Mouse (Mus musculus) embryonic facial prominence, embryonic 11.5 days (tissue): Measurements from ENCODE around the gene Sncb. TPM values are rescaled to one million over a fixed set of nuclear protein-coding genes. Genes with fewer than 3 reads are reported as not detected.

Experiments
- ATAC-seq: fragments of 200-750 bp; cut with Nextera tagmentation; replicated peaks from 2 replicates; pipeline ENCODE4 v1.8.0; 2017; ENCODE audit warnings: low read depth; ENCODE audit not compliant: insufficient number of reproducible peaks, low FRiP score, low TSS enrichment
- DNase-seq: peaks from one replicate; pipeline ENCODE4 v3.0.0-alpha.2; 2015; ENCODE audit warnings: low spot score
- H3K27ac ChIP-seq: fragments of 300-500 bp; sonication (generic); replicated peaks from 2 replicates; pipeline ENCODE4 v1.5.1; 2014; ENCODE audit warnings: mild to moderate bottlenecking, low read depth, low read length, control low read depth
- H3K27me3 ChIP-seq: fragments of 300-500 bp; sonication (generic); 2 replicates; pipeline ENCODE4 v1.6.1; 2014; ENCODE audit warnings: mild to moderate bottlenecking, low read length, moderate library complexity, mixed read lengths; ENCODE audit not compliant: control insufficient read depth, insufficient read depth
- H3K36me3 ChIP-seq: fragments of 300-500 bp; sonication (generic); replicated peaks from 2 replicates; pipeline ENCODE4 v1.6.1; 2014; ENCODE audit warnings: low read depth, mild to moderate bottlenecking, low read length, moderate library complexity, mixed read lengths; ENCODE audit not compliant: control insufficient read depth, insufficient read depth
- H3K4me1 ChIP-seq: fragments of 300-500 bp; sonication (generic); 2 replicates; pipeline ENCODE4 v1.6.1; 2014; ENCODE audit warnings: low read length, mixed read lengths; ENCODE audit not compliant: control insufficient read depth, insufficient read depth
- H3K4me2 ChIP-seq: fragments of 300-500 bp; sonication (generic); 2 replicates; pipeline ENCODE4 v1.6.1; 2014; ENCODE audit warnings: low read depth, mild to moderate bottlenecking, control low read depth, low read length, moderate library complexity
- H3K4me3 ChIP-seq: fragments of 300-500 bp; sonication (generic); 2 replicates; pipeline ENCODE4 v1.5.1; 2014; ENCODE audit warnings: low read depth, low read length, control low read depth
- H3K9ac ChIP-seq: fragments of 300-500 bp; sonication (generic); replicated peaks from 2 replicates; pipeline ENCODE4 v1.6.1; 2014; ENCODE audit warnings: mild to moderate bottlenecking, control low read depth, low read length
- H3K9me3 ChIP-seq: fragments of 300-500 bp; sonication (generic); replicated peaks from 2 replicates; pipeline ENCODE4 v1.6.1; 2016; ENCODE audit warnings: mild to moderate bottlenecking, low read length, inconsistent platforms, mixed read lengths; ENCODE audit not compliant: control insufficient read depth
- WGBS: fragments of 180-500 bp; shearing (Covaris S2); extraction: QIAGEN DNeasy Blood & Tissue Kit; methylation state at CpG from one replicate; pipeline ENCODE4 v1.1.7; 2014; 5-methylcytosine and 5-hydroxymethylcytosine counted together
- polyA plus RNA-seq: library from polyadenylated mRNA; unstranded; fragments of >200 nt; fragmentation: Nextera tagmentation; extraction: Ambion mirVana; gene quantifications from 2 replicates; pipeline ENCODE4 v1.2.1, GENCODE M21; 2014

Sncb gene
- polyA plus RNA-seq, 1 experiment from 2014 or later: 0.46 TPM

DNA sequence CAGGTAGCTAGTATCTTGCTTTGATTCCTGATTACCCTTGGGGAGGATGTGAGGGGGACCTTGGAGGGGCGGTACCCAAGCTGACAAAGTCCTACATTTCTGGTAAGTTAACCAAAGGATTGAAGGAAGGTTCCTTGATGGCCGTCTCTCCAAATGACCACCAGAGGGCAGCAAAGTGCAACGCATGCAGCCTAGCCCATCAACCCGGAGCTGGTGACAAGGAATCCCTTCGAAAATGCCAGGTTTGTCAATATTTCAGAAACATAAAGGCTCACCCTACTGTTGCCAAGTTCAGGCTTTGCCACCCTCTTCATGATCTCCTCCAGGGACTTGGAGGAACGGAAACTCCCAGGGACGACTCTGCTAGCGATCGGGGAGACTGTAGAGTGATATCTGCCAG lies 33.3 kb upstream of the Sncb start:
- no peaks in the 10 kb centered on the region for H3K27me3 ChIP-seq
- ATAC-seq (no peak), DNase-seq (peak; percentile 88)
- no peak overlapping the region for H3K4me2 ChIP-seq
- H3K9me3 ChIP-seq: no peaks in the 10 kb centered on the region
- H3K36me3 ChIP-seq: no peaks in the 10 kb centered on the region
- H3K27ac ChIP-seq: no peak overlapping the region
- no peaks in the 10 kb centered on the region for H3K4me1 ChIP-seq
- H3K9ac ChIP-seq: no peak overlapping the region
- H3K4me3 ChIP-seq: no peak overlapping the region
- 27% methylated on average over 9 of the region's 9 CpGs for WGBS

DNA sequence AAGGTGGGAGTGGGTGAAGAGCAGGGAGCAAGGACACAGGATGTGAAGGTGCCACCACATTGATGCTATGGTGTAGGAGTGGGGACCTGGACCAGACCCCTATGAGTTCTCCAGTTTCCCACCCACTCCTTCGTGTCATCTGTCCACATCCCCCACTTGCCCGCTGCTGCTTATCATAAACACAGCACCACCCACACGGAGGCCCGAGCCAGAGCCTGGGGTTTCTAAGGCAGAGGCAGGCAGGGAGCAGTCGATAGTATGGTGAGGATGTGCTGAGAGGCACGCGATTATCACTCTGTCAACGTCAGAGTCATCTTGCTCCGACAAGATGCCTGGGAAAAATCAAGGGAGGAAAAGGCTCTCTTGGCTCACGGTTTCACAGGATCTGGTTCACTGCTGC lies 32.3 kb upstream of the Sncb start:
- no peaks in the 10 kb centered on the region for H3K27me3 ChIP-seq

GRCm38 (mm10) chr13:54797861-54798643 lies 31.7 kb upstream of the Sncb start:
- no peaks in the 10 kb centered on the region for H3K4me1 ChIP-seq
- H3K36me3 ChIP-seq: no peaks in the 10 kb centered on the region
- H3K4me2 ChIP-seq: no peak overlapping the region
- no peak overlapping the region for H3K9ac ChIP-seq
- 82% methylated on average over 16 of the region's 16 CpGs for WGBS
- no peak overlapping the region for H3K27ac ChIP-seq
- H3K27me3 ChIP-seq: no peaks in the 10 kb centered on the region
- DNase-seq: no peak
- no peak for ATAC-seq
- H3K4me3 ChIP-seq: no peak overlapping the region
- no peaks in the 10 kb centered on the region for H3K9me3 ChIP-seq

More for the DNA sequence above, 32.3 kb upstream of the Sncb start:
- DNase-seq: no peak
- H3K36me3 ChIP-seq: no peaks in the 10 kb centered on the region
- H3K4me3 ChIP-seq: no peak overlapping the region
- H3K4me2 ChIP-seq: no peak overlapping the region
- no peaks in the 10 kb centered on the region for H3K9me3 ChIP-seq
- H3K4me1 ChIP-seq: no peaks in the 10 kb centered on the region
- no peak overlapping the region for H3K9ac ChIP-seq
- no peak for ATAC-seq
- WGBS: 79% methylated on average over 10 of the region's 10 CpGs
- no peak overlapping the region for H3K27ac ChIP-seq

GRCm38 (mm10) chr13:54797356-54797755 lies 31.0 kb upstream of the Sncb start:
- no peak overlapping the region for H3K9ac ChIP-seq
- peak; percentile 76 for DNase-seq
- no peak overlapping the region for H3K27ac ChIP-seq
- no peak overlapping the region for H3K4me3 ChIP-seq
- H3K9me3 ChIP-seq: no peaks in the 10 kb centered on the region
- WGBS: 41% methylated on average over 4 of the region's 4 CpGs
- 0 out of 2 replicates have a peak, but pooled peaks cover 2% of the 10 kb centered on the region for H3K27me3 ChIP-seq
- H3K4me2 ChIP-seq: no peak overlapping the region
- ATAC-seq: no peak
- H3K36me3 ChIP-seq: no peaks in the 10 kb centered on the region
- H3K4me1 ChIP-seq: no peaks in the 10 kb centered on the region

GRCm38 (mm10) chr13:54794843-54795242 lies 28.4 kb upstream of the Sncb start:
- Histone ChIP-seq H3K4me2 (no peak overlapping the region), H3K4me1 (0 out of 2 replicates have a peak, but pooled peaks cover 2% of the 10 kb centered on the region), H3K27ac (no peak overlapping the region), H3K36me3 (no peaks in the 10 kb centered on the region), H3K9me3 (no peaks in the 10 kb centered on the region), H3K9ac (no peak overlapping the region), H3K27me3 (peaks cover 4% of the 10 kb centered on the region; the same call in 1 of the 2 replicates), H3K4me3 (no peak overlapping the region)
- no peak for ATAC-seq
- DNase-seq: no peak
- 49% methylated on average over 5 of the region's 5 CpGs for WGBS

DNA sequence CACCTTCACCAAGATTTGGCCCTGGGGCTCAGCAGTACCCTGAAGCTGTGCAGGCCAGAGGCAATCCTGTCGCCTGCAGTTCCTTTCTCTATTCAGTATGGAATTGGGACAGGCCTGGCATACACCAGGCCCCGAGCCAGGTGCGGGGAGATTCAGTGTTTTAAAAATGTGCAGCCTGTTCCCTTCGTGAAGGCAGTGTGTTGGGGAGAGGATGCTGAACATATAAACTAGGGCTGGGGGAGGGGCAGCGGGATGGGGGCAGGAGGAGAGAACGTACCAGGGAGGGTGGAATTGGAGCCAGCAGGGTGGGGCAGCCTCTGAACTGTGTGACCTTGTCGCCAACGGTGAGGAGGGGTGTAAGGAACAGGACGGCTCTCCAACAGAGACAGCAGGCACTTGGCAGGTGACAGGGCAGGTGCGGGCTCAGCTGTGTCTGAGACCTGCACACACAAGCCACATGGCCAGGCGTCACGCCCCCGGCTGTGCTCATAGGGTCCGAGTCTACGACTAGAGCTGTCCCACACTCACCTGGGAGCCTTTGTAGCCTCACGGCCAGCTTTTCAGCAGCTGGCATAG lies 27.7 kb upstream of the Sncb start:
- Histone ChIP-seq H3K36me3 (no peaks in the 10 kb centered on the region), H3K9me3 (no peaks in the 10 kb centered on the region), H3K9ac (no peak overlapping the region), H3K4me1 (0 out of 2 replicates have a peak, but pooled peaks cover 2% of the 10 kb centered on the region), H3K4me2 (no peak overlapping the region), H3K27ac (no peak overlapping the region), H3K27me3 (peaks cover 4% of the 10 kb centered on the region; the same call in 1 of the 2 replicates), H3K4me3 (no peak overlapping the region)
- DNase-seq: no peak
- 72% methylated on average over 16 of the region's 16 CpGs for WGBS
- no peak for ATAC-seq

DNA sequence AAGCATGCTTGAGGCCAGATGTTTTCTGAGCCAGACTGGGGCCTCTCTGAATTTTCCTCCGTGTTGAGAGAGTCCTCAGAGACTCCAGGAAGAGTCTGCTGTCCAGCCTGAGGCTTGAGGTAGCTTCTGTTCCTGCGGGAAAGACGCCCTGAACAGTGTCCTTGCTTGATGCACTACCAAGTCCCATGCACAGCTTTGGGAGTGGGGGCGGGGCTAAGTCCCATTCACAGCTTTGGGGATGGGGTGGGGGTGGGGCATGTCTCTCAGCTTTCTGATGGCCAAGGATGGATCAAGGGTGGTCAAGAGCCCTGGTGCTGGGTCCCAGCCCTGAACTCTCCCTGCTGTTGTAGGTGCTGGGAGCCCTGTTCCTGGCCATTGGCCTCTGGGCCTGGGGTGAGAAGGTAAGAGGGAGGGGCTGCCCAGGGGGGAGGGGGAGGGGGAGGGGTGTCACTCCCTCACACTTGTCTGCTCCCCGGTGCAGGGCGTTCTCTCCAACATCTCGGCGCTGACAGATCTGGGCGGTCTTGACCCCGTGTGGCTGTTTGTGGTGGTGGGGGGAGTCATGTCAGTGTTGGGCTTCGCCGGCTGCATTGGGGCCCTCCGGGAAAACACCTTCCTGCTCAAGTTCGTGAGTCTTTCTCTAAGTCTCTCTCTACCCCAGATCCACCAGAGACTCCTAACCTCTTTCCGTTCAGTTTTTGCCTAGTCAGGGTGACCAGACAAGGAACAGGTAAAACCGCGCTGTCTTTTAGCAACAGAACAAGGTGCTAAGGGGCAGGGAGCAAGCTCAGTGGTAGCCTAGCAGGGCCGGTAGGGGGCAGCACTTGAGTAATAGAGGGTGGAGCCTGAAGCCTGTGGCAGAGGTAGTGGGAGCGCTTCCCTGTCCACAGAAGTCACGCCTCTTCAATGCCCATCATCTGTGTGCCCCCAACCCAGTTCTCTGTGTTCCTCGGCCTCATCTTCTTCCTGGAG lies 26.1 kb upstream of the Sncb start:
- Histone ChIP-seq H3K4me1 (0 out of 2 replicates have a peak, but pooled peaks cover 2% of the 10 kb centered on the region), H3K9ac (no peak overlapping the region), H3K36me3 (no peaks in the 10 kb centered on the region), H3K4me2 (no peak overlapping the region), H3K27me3 (peaks cover 4% of the 10 kb centered on the region; the same call in 1 of the 2 replicates), H3K4me3 (no peak overlapping the region), H3K27ac (no peak overlapping the region), H3K9me3 (no peaks in the 10 kb centered on the region)
- WGBS: 16% methylated on average over 21 of the region's 21 CpGs
- DNase-seq (peak; percentile 28), ATAC-seq (no peak)
